Mouse (Mus musculus) heart, adult 2 months (tissue): ENCODE data around the gene Zfp977.
"Not testable (repeated sequence)": the region's sequence is repeated elsewhere in the genome, so short reads cannot be mapped to it uniquely, and the experiment has no call there.

Experiments used
- CTCF ChIP-seq: fragments of 200-600 bp; IDR thresholded peaks from 2 replicates; pipeline ENCODE4 v1.8.1; 2022; ENCODE audit warnings: antibody characterized with exemption, mild to moderate bottlenecking, moderate library complexity
- EP300 ChIP-seq: fragments of 200-500 bp; IDR thresholded peaks from 2 replicates; pipeline ENCODE4 v1.6.1; 2011; ENCODE audit warnings: low read depth, low read length, control low read depth; ENCODE audit not compliant: insufficient read depth
- POLR2A ChIP-seq: fragments of 200-500 bp; IDR thresholded peaks from 2 replicates; pipeline ENCODE4 v1.6.1; 2011; ENCODE audit warnings: mild to moderate bottlenecking, low read depth, low read length, control low read depth; ENCODE audit not compliant: insufficient read depth

DNA sequence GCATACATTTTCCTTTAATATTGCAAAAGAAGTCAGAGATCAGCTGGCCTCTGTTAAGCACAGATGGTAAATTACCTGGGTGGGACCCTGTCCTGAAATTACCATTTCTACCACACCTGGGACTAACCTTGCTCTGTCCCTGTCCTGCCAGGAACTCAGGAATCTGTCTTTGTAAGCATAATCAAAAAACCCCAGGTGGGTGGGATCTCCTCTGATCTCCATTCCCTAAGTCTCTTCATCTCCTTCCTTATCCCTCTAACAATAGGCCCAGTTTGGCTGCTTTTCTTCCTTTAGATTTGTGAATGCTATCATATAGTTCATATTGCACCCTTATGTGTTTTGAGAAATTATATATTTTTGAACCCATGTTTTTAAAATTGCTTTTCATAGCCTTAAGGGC lies 38.7 kb upstream of the Zfp977 start:
- not testable (repeated sequence) for TF ChIP-seq POLR2A, CTCF, EP300
